Mouse (Mus musculus) lung, adult 2 months (tissue): ENCODE measurements around the gene Ocm.
A peak's percentile ranks its signal among the peaks of the same experiment; 100 is the strongest.

ENCODE experiments used
- CTCF ChIP-seq: fragments of 200-500 bp; IDR thresholded peaks from 2 replicates; pipeline ENCODE4 v1.5.1; 2011; ENCODE audit warnings: mild to moderate bottlenecking, low read length, control low read depth; ENCODE audit not compliant: insufficient read depth
- POLR2A ChIP-seq: fragments of 200-500 bp; IDR thresholded peaks from 2 replicates; pipeline ENCODE4 v1.6.1; 2011; ENCODE audit warnings: low read depth, mild to moderate bottlenecking, control low read depth, low read length, borderline replicate concordance; ENCODE audit errors: extremely low read depth

DNA sequence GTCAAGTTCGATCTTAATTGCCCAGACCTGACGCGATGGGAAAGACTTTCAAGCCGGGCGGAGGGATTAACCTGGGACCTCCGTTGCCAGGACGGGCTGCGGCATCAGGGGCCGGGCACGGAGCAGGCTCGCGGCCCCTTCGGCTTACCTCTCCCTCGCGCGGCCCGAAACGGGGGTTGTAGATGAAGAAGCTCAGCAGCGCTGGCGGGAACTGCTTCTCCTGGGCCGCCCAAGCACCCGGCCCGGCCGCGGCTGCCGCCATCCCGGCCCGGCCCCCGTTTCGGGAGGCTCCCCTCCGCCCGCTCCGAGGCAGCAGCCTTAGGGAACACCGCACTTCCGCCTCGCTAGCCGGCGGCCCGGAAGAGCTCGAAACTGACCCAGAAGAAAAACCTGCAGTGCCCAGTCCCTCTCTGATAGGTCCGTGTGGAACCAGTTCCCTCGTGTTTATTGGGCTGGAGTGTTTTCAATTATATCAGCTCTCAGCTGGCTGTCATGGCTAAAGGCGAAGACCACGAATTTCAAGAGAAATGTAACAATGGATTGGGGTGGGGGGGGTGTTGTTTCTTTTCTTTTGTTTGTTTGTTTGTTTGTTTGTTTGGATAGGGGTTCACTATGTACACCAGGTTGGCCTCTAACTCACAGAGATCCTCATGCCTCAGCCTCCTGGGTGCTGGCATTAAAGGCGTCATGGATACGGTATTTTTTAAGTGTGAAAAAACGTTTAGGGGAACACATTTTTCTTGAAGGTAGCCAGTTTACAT lies 11.7 kb downstream of the Ocm start, which contains the start of gene Ccz1:
- TF ChIP-seq POLR2A, result peak; percentile 62; the same call in 1 of the 2 replicates
- TF ChIP-seq CTCF, result no peak
